Mouse (Mus musculus) 3134 (cell line): ENCODE results near the gene Specc1.
A peak's percentile ranks its signal among the peaks of the same experiment; 100 is the strongest.
"Not testable (repeated sequence)": the region's sequence is repeated elsewhere in the genome, so short reads cannot be mapped to it uniquely, and the experiment has no call there.

ENCODE experiments used
- DNase-seq: peaks from one replicate; pipeline ENCODE4 v3.0.0-alpha.2; 2011; ENCODE audit warnings: low spot score; ENCODE audit not compliant: insufficient read length; ENCODE audit errors: extremely low read depth

Gene Specc1

DNA sequence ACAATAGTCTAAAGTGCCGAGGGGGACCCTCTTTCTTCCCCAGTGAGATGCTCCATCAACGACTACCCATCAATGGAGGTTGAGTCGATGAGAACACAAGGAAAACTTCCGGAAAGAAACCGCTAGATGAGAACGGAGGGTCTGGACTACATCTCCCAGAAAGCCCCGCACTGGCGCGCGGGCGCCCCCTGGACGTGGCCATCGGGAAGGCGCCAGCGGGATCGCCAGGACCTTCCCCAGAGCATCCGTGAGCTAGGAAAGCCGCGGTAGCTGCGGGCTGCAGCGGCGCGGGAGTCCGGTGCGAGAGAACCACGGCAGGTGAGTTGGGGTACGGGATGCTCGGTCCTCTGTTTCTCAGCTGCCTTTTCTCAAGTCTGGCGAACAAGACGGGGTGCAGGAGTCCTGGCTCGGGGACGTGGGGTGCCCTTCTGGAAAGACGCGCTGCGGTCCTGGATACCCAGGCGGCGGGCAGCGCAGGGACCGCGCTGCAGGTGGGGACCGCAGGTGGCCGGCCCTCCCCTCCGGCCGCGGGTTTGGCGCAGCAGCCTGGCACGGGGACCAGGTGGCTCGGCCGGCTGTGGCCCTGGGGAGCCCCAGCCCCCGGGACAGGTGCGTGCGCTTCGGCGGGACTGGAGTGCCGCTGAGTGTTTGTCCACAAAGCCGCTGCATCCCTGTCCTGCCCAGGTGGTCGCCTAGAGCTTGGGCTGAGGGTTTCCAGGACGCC, at the start of gene Specc1:
Specc1 (plus strand) TSS at position 192 of the 724 bp plus-strand sequence.
- DNase-seq: peak; percentile 71

DNA sequence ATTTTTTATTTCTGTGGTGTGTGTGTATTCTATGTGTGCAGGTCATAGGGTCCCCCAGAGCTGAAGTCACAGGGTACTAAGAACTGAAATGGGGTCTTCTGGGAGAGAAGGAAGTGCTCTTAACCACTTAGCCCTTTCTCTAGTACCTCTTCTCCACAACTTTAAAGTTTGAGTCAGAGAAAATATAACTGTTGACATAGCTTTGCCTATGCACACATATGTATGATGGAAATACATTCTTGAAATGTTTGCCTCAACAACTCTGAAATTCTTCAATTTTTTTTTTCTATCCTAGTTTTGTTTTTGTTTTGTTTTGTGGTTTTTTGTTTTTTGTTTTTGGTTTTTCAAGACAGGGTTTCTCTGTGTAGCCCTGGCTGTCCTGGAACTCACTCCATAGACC, 48.2 kb upstream of the Specc1 start:
- DNase-seq: no peak

- DNase-seq: no peak
Observed at GRCm38 (mm10) chr11:61919702-61920101, 36.9 kb upstream of the Specc1 start.

DNA sequence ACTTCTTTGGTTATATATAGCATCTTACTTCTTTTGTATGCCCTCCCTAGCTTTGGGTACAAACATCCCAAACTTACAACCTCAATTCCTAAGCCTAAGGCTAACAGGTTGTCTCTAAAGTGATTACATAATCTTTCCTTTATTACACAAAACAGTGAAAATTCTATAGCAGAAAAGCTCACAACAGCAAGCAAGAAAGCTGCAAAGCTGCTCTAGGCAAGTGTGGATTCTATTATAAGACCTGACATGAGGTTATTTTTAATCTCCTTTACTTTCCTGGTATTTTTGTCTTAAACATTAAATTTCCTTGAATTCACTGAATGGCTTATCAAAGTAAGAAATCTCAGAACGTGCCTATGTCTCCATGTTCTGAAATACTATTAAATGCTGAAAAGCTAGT, 33.3 kb upstream of the Specc1 start:
- DNase-seq: no peak

GRCm38 (mm10) chr11:61929323-61930097, 27.1 kb upstream of the Specc1 start:
- no peak for DNase-seq

DNA sequence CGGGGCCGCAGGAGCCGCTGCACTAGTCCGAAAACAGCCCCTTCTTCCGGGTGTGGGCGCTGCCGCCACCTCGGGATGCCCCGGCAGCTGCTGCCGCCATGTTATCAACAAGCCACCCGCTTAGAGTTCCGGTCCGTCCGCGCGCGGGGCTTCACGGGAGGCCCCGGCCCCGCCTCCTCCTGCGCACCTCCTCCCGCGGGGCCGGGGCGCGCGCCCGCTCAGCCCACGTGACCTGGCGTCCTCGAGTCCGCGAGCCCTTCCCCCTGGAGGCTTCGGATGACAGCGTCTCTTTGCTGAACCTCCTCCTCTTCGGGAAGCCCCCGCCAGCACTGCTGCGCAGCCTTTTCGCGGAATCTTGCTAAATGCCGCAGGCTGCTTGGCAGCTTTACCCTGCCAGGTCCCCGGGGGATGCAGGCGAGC, 26.5 kb upstream of the Specc1 start, which contains the start of gene Akap10:
Akap10 (minus strand) TSS at position 155 of the 420 bp plus-strand sequence.
- peak; percentile 98 for DNase-seq

DNA sequence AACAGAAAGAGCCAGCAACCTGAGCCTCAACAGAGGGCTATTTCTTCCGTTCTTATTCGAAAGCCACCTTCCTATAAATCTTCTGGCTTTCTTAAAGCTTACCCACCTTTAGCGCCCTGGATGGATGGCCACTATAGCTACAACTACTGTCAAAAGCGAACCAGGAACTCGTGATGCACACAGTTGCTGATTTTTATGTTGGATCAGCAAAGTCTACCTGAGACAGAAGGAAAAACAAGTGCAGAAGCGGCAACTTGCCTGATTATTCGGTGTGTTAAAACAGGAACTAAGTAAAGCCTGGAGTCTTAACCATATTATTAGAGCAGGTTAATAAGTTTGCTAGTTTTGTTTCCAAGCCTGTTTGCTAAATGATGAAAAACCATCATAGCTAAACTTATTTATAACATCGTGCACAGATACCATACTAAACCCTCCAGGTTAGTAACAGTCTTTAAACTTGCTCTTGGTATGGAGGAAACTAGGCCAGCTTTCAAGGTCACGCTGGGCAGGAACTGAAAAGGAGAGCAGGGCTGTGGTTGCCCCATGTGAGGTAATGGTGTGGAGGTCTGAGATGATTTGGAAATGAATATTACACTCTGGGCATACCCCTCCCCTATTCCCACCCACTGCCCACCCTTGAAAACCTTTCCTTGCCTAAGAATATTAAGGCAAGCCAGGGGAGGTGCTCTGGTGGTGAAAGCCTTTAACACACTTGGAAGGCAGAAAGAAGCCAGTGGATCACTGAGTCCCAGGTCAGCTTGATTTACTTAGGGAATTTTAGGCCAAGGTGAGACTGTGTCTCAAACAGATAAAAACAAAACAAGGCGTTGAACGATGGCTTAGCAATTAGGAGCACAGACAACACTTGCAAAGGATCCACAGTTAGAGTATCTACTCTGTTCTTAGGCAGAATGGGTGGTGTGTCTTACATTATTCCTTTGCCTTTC, 25.6 kb upstream of the Specc1 start:
- peak; percentile 18 for DNase-seq

DNA sequence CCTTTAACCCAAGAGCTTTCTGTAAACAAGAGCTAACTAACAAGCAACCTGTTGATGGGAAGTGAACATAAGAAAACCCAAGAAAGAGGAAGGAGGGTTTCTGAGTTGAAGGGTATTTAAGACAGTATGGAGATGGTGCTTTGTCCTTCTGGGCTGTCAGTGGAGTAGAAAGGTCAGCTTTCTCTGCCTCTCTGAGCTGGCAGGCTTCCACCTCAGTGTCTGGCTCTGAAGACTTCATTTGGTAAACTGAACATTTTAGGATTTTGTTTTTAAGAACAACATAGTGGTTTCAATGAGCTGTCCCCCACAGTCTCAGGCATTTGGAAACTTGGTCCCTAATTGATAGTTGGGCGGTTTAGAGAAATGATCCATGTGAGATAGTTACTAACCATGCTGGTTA, 18.8 kb upstream of the Specc1 start:
- DNase-seq: no peak

DNA sequence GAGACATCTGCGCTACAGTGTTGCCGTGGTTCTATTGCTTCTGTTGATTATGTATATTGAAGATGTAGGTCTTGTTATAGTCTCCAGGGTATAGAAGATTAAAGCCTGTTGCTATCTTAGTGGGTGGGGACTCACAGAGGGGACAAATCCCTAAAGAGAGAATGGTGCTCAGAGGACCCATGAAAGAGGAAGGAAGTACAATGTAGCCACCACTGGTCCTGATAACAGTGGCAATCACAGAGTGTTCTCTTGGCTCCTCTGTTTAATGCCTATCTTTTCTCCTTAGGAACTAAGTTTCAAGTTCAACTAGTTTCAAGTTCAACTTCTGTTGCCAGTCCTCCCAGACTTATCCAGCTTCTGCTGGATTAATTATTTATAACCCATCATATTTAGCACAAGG, 13.7 kb upstream of the Specc1 start:
- no peak for DNase-seq

DNA sequence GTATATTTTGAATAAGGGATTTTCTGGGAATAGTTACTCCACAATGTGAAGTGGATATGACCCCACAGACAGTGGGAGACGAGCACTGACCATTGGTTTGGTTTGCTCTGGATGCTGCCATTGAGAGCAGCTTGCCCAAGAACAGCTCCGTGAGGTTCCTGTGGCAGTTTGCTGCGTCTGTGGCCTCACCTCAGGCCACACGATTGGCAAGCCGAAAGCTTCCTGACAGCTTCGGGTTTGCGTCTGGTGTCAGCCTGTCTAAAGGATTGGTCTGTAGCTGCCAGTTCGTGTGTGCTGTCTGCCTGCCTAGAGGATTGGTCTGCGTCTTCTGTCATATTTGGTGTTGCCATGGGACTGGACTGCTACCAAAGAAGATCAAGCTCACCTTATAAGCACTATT, 12.1 kb upstream of the Specc1 start:
- DNase-seq: no peak

GRCm38 (mm10) chr11:61946608-61947007, 10.0 kb upstream of the Specc1 start:
- DNase-seq: no peak

DNA sequence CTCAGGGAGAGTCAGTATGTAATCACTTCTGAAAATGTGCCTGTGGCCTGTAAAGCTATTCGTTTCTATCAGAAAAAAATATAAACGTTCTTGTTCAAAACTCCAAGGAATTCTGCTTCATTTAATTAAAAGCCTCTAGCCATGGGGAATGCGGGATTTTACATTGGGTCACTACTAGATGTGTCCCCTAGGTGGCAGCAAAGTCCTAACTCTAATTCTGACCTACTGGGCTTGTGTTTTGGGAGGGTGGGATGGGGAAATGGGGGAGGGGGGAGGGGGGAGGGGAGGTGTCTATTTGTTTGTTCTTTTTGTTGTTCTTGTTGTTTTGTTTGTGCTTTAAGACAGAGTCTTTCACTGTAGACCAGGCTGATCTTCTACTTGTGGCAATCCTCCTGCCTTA, 7.2 kb upstream of the Specc1 start:
- no peak for DNase-seq

DNA sequence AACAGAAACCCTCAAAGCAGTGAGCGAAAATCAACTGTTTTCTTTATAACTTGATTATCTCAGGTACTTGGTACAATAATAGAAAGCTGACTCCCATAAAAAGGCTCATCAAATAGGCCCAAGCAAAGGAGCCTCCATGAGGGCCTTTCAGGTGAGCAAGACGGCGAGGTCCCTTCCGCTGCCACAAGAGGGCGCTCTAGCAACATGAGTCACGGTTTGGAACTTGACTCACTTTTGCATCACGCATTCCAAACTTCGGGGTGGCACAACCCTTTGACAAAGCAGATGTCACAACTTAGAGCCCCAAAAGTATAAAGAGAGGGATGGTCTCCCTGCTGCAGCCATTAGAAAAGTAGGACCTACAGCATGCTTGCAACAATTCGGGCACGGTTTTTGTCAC, 5.9 kb upstream of the Specc1 start:
- DNase-seq: peak; percentile 47

DNA sequence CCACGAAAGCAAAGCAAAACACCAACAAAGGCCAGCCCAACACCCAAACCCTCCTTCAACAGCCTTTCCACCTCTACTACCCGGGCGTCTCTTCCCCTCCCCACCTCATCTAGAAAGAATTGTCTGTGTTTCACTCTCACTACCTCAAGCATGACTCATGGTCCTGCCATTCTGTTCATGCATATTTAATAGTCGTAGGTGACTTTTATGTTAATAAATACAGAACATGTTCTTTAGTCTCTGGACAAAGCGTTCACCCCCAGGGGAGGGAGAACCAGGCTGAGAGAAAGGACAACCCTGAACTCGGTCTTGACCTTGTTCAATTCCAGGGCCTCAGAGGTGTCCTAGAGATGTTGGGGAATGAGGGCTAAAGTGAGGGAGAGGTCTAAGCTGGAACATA, 1.4 kb upstream of the Specc1 start:
- DNase-seq: no peak

GRCm38 (mm10) chr11:61955951-61956350, 612 bp upstream of the Specc1 start:
- no peak for DNase-seq

DNA sequence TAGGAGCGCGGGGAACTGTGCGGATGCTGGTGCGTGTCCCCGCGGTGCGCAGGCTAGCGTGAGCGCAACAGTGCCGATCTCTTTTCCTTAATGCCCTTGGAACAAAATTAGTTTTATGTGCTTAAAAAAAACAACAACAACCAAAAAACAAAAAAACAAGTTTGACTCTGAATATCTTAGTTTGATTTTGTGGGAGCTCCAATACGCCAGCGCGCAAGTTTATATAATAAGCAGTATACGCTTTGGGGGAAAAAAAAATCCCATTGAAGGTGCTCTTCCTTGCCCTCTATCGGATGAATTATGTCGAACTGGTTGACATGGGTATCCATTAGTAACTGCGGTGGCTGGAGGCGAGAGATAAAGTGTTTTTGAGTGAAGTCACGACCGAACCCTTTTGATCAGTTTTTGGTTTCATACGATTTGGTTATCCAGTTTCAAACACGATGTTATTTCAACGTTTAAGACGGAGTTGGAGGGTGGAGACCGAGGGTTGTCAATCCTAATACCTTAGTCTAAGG, 792 bp downstream of the Specc1 start:
- DNase-seq: no peak

DNA sequence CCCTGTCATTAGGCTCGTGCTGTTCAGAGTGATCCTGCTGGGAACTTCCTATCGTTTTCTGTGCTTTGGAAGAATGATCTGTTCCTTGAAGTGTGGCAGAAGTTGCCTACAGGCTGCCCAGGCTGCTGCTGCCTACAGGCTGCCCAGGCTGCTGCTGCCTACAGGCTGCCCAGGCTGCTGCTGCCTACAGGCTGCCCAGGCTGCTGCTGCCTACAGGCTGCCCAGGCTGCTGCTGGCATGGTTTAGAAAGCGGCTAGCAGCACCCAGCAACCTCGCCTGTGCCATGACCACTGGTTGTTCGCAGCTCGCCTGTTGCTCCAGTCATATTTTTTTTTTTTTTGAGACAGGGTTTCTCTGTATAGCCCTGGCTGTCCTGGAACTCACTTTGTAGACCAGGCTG, 2.1 kb downstream of the Specc1 start:
- DNase-seq: not testable (repeated sequence)

DNA sequence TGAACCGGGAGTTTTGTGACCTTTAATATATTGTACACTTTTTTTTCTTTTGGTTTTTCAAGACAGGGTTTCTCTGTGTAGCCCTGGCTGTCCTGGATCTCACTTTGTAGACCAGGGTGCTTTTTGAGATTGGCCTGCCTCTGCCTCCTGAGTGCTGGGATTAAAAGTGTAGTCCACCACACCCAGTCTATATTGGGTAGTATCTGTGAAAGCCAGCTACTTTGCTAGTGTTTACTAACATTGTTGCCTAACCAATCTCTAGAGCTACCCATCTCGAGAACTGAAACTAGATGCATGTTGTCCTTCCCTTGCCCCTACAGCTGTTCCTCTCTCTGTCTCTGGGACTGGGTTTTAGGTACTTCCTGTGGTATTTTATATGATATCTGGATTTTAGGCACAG, 3.5 kb downstream of the Specc1 start:
- no peak for DNase-seq

DNA sequence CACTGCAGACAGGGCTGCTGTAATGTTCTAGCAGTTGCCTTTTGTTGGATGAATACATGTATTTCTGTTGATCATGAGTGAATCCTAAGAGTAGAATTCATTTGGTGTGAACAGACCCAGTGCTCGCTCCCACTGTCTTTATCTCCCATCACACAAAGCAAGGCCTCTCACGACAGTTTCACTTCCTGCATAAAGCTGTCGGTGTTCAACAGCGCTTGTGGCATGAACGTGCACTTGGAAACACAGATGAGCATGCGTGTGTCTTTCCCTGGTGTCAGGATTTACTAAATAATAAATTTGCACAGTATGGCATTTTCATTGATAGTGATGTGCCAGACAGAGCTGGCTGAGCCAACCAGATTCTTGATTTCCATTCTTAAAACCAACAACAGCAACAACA, 6.1 kb downstream of the Specc1 start:
- no peak for DNase-seq

DNA sequence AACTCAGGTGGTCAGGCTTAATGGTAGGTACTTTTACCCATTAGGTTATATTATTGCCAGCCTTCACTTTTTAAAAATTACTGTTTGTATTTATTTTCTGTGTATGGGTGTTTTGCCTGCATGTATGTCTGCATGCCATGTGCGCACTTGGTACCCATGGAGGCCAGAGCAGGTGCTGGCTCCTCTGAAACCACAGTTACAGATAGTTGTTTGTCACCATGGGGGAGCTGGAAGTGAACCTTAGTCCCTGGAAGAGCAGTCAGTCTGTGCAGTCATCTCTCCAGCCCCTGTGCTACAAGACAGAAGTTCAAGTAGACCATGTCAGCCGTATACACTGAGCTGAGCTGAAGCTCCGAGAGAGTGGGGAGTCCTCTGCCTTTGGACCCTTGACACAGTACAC, 6.6 kb downstream of the Specc1 start:
- DNase-seq: no peak

- no peak for DNase-seq
Observed at GRCm38 (mm10) chr11:61964611-61965010, 8.0 kb downstream of the Specc1 start.
